Mouse (Mus musculus) gastrocnemius, postnatal 10 days (tissue): Measurements from ENCODE around the gene Lysmd4. TPM values are rescaled to one million over a fixed set of nuclear protein-coding genes. Genes with fewer than 3 reads are reported as not detected.

Experiments
- DNase-seq: peaks from one replicate; pipeline ENCODE4 v3.0.0; 2021; ENCODE audit warnings: mixed read lengths
- long read RNA-seq, 2 experiments: library from polyadenylated mRNA; stranded (forward); transcript quantifications; one replicate each; pipeline ENCODE4 v2.0.0; 2021
- total RNA-seq, 2 experiments: library from RNA; stranded (reverse); gene quantifications; 2 replicates each; pipeline ENCODE4 v1.2.3; 2021

Gene Lysmd4
- total RNA-seq = 10 to 100 TPM; 12.3 to 14.5 TPM
- long read RNA-seq, experiment 1, transcript Lysmd4-209 (3 exons, 2,110 nt) = minor isoform, 11 of 54 reads
- long read RNA-seq, experiment 1, transcript Lysmd4-201 (3 exons, 2,898 nt) = major isoform, 26 of 54 reads
- long read RNA-seq, experiment 1, partial matches to known transcripts = 11 of 54 reads
- long read RNA-seq, experiment 1, other reads (novel, unspliced or antisense) = 5 of 54 reads
- long read RNA-seq, experiment 2, transcript Lysmd4-209 (3 exons, 2,110 nt) = minor isoform, 7 of 46 reads
- long read RNA-seq, experiment 2, transcript Lysmd4-201 (3 exons, 2,898 nt) = major isoform, 16 of 46 reads
- long read RNA-seq, experiment 2, partial matches to known transcripts = 8 of 46 reads
- long read RNA-seq, experiment 2, other reads (novel, unspliced or antisense) = 11 of 46 reads

DNA sequence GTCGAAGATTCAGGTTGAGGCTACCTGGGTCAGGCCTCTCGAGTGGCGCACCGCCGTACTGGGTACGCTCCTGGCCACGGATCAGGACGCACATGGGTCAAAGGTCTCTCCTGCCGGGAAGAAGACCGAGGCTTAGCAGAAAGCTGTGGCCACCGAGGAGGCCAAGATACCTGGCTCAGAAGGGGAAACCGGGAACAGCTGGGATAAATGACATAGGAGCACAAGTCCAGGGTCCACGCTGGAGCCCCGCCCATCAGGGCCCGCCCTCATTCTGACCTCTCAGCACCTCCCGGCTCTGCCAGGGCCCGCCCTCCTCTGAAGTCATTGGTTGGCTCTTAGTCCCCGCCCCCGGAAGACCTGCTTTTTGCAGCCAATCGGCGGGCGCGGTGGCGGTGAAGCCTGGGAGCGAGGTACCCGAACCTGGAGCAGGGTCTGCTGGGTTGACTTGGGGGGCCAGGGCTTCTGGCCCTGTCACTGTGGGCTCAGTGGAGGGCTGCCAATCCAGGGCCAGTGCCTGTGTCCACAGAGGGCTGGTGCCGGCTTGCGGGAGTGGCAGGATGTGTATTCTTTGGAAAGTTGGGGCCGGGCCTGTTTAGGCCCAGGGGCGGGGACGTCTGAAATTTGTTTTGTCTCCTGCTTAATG, at the start of gene Lysmd4:
Gene Lysmd4 (plus strand): TSS at position 325 of the 643 bp plus-strand sequence.
- peak; percentile 98 for DNase-seq

DNA sequence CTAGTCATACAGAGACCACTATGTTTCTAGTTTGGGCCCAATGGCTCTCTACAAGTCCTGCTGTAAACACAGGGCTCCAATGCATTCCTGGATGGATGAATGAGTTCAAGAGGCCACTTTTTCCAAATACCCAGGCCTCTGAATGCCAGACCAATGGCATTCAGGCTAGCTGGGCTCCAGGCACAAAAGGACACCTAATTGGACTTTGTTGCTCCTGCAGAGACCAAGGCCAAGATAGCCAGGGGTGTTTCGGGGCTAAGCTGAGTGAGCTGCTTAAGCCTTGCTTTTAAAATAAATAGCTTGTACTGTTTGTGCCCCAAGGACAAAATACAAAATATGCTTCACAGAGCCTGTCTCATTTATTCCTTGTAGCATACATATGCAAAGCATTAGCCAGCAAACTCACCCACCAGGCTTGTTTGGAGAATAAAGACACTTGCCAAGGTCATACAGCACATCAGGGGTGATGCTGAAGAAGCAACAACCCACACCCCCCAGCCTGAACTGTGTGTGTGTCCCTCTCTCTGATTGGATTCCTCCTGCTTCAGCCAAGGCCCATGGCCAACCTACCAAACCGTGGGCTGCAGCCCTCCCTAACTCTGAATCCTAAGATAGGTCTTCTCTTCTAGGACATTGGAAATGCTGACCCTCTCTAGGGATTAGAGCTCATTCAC, 48.7 kb upstream of the Lysmd4 start:
- no peak for DNase-seq

DNA sequence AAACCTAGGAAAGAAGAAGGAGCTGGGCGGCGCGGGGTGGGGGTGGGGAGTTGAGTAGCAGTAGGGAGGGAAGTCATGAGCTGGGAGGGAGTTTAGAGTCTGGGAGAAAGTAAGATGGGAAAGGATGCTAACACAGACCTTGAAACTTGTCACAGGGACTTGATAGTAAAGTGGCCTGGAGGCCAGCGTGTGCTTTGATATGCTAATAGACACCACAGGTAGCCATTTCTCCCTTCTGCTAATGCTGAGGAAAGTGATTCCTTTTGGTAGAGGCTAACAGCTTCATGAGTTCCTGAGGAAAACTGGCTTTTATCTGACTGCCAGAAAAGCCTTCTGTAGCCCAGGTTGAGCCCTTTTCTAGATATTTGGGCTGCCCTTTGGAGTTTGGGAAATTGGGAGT, 38.6 kb upstream of the Lysmd4 start:
- no peak for DNase-seq

DNA sequence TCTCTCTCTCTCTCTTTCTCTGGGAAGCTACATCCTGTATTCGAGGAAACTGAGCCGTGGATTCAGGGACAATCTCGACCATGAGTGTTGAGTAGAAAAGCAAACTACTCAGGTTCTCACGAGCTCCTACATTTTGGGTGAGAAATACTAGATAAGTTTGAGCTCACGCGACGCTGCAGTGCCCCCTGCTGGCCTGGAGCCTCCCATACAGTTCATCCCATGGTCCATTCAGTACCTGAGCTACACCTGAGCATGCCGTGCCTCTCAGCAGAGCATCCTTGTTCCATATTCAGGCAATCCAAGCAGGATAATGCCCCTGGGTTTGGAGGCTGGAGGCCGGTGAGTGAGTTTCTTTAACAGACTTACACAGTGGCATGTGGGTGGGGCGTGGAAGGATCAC, 22.9 kb upstream of the Lysmd4 start:
- DNase-seq = peak; percentile 75

DNA sequence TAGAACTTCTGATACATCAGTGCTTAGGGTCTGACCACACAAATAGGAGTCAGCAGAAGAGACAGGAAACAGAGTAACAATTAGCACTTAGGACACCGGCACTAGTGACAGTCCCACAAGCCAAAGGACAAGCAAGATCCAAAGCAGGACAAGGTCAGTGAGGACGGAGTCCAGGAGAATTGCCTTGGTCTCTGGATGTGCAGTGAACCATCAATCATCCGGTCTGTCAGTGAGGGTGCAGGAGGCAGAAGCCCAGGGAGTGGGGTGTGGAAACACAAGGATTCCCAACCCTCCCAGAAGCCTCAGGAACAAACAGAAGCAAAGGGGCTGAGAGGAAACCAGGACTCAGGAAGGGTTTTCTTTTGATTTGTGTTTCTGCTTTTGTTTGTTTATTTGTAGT, 18.7 kb upstream of the Lysmd4 start:
- no peak for DNase-seq

DNA sequence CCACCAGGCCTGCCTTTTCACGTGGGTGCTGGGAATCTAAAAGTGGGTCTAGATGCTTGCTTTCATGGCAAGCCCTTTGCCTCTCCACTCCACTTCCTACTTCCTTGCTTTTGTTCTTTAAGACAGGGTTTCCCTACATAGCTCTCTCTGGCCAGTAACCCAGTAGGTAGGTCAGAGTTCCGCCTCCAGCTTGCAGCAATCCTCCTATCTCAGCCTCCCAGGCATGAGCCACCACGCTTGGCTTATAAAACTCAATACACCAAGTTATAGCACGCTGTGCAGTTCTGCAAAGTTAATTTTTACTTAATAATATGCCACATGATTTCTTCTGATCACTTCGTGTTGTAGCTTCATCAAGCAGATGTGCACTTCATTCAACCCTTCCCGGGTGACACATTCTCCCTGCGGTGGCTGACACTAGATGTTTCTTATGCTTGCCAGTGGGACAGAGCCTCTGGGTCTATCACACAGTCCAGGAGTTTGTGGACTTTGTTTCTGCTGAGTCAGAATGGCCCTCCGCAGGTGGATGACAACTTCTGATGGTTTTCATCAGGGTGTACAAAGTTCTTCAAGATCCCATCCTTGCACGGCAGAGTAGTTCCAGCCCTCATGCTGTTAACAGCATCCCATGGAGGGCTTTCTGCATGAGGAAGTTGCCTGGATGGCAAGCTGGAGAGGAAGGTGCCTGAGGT, 16.5 kb upstream of the Lysmd4 start:
- no peak for DNase-seq

DNA sequence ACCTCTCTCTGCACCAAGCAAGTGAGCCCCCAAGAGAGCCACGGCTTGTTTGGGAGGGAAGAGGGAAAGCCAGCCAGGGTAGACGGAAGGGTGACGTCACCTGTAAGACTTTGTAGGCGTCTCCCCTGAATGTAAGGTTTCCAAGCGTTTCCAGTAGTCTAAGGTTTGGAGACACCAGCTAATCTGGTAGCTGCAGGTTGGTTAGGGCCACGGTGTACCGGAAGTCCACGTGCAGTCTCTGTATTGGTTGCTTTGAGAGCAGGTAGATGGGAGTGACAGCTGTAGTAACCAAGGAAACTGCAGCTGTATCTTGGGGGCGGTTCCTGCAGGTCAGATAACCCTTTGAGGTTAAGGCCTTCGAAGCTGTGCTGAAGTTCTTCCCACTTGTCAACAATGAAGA, 15.8 kb upstream of the Lysmd4 start:
- no peak for DNase-seq

DNA sequence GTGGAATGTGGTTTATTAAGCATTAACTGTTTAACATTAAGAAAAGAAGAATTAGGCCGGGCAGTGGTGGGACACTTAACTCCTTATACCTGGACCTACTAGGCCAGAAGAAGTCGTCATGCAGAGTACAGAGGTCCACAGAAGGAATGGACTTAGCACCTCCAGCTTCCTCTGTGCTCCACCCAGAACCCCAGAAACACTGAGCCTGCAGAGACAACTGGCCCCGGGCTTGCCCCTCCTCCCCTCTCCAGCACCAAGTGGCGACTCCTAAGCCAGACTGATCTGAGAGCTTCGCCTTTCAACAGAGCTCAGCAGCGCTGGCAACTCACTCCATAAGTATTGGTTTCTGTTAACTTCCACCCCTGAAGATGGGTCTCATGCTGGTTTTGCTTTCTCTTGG, 14.6 kb upstream of the Lysmd4 start:
- no peak for DNase-seq

DNA sequence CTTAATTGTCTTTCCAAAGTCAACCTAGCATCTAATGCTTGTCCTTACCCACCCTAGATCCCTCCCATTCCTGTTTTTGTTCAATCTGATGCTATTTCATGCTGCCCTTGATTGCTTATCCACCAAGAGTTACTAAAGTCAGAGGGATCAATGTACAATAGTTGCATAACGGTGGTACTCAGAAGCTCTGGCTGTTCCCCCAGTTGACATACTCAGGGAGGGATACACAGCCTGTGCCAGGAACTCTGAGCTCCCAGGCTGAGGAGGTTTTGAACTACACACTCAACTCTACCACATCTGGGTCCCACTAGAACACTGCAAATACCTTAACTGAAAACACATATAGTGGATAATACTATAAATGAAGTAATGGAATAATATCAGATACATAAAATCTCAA, 14.0 kb upstream of the Lysmd4 start:
- no peak for DNase-seq

DNA sequence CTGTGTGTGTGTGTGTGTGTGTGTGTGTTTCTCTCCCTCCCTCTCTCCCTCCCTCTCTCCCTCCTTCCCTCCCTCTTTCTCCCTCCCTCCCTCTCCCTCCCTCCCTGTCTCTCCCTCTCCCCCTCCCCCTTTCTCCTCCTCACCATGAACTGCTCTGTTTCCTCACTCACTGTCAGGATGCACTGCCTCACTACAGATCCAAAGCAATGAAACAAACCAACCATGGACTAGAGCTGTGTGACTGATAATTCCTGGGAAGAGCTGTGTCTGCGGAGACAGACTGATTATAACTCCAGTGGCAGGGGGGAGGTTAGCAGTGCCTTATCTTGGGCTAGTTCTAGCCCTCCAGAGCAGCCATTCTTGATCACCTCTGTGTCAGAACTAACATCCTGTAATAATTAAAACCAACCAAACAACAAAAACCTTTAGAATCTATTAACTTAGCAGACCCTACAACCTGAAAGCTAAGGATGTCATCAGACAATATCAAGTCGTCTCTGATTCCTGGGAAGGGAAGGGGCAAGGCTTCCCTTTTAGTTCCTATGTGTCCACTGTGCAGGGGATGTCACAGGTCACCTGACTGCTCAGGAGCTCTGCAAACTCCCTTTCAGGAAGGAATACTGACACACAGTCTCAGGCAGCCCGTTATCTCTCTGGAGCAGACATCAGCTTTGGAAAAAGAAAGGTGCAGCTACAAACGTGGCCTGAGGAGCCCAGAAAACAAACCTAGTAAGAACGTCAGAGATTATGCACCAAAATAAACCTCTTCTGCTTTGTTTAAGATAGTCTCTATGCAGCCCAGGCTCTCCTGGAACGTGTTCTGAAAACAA, 12.1 kb upstream of the Lysmd4 start:
- DNase-seq = no peak

DNA sequence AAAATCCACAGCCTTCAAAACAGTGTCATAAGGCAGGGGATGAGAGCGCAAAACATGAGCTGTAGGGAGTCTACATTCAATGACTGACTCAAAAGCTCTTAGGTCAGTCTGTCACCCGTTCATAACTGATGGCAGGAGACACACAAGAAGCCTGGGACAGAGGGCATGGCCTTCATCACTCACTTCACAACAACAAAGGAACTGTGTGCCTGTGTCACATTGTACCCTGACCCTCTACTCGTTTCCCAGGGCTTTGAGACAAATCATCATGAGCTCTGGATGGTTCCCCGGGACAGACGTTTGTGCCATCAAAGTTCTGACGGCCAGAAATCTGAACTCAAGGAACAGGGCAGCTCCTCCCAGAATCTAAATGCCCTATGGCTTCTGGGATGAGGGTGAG, 11.0 kb upstream of the Lysmd4 start:
- DNase-seq = no peak

DNA sequence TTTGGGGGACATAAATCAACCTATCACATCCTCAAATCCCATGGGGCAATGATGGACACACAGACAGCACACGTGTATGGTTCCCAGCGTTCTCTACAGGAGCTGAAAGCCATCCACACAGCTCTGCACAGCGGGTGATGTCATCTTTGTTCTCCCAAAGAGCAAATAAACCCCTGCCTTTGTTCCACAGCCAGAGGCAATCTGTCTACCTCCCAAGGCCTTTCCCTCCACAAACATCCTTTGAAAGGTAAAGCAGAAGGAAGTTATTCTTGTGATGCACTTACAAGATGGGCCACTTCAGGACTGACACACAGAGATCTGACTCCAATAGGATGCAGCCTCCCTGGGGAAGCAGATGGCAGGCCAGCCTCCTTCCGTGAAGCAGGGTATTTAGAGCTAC, 10.4 kb upstream of the Lysmd4 start:
- no peak for DNase-seq

DNA sequence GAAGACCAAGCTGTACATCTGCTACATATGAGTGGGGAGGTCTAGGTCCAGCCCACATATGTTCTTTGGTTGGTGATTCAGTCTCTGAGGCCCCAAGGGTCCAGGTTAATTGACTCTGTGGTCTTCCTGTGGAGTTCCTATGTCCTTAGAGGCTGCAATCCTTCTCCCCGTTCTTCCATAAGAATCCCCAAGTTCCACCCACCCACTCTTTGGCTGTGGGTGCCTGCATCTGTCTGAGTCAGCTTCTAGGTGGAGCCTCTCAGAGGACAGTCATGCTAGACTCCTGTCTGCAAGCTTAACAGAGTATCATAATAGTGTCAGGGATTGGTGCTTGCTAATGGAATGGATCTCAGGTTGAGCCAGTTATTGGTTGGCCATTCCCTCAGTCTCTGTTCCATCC, 8.8 kb upstream of the Lysmd4 start:
- no peak for DNase-seq

DNA sequence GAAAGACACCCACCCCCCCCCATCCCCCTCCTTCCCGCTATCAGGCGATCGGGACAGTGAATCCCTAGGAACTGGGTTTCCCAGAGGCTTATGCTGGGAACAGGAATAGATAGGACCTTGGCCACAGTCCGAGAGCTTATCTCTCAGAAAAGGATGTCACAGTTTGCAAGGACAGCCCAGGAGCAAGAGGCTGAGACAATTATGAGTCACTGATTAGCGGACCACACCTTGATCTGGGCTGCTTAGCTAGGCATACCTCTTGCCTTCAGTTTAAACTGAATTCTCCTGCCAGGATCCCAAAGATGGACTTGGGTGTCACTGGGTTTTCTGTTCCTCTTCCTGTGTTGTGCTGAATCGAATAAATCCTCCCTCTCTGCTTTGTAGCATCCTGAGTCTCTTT, 6.0 kb upstream of the Lysmd4 start:
- no peak for DNase-seq

DNA sequence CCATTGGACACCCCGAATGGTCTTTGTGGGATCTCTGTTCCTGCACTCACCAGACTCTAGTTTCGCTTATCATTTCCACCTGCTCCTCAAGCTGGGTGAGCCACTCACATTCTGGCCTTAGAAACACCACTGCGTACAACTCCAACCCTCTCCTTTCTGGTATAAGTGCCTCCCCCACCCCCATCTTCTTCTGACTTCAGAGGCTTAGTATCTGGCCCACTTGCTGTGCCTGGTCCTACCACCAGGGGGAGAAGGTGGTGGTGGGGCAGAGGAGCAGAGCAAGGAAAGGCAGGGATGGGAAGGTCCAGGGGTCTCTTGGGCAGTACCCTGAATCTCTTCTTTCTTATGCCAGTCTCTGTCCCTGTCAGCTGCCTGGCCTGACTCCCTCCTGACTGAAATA, 5.3 kb upstream of the Lysmd4 start:
- peak; percentile 83 for DNase-seq

DNA sequence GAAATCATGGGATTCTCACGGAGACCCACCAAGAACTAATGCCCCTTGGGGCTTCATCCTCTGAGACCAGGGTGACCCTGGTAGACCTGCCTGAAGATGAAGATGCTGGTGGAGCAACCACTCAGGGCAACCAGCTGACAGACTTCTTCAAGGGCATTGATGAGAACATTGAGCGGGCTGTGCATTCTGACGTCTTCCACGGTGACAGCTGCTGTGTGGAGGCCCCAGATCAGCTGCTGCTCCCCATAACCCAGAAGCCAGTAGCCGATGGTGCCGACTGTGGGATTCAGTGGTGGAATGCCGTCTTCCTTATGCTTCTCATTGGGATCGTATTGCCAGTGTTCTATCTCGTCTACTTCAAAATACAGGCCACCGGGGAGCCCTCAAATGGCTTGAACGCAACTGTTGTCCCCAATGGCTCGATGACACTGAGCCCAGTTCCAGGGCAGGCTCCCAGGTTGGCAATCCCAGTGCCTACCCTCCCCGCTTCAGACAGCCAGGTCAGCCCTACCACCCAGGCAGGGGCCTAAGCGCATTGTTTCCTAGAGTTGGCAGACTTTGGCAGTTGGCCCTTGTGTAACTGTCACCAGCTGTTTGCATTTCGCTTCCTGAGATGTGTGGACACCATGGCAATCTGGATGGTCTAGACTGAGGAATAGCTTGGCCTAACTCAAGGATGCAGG, 3.7 kb downstream of the Lysmd4 start:
- no peak for DNase-seq

DNA sequence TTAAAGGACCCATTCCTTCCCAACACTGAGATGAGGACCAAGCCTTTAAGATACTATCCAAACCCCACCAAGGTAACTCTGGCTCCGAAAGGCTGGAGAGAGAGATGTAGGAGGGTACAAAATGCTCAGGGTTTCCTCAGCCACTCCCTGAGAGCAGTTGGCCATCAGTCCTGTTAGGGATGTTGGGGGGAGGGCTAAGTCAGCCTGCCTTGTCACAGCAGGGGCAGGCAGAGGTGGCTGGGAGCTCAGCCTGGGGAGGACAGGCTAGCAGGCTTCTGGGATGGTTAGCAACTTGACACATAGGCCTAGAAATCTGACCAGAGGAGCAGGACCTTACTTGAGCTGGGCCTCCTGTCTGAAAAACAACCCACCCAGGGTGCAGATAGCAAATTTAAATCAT, 5.2 kb downstream of the Lysmd4 start:
- DNase-seq = no peak

DNA sequence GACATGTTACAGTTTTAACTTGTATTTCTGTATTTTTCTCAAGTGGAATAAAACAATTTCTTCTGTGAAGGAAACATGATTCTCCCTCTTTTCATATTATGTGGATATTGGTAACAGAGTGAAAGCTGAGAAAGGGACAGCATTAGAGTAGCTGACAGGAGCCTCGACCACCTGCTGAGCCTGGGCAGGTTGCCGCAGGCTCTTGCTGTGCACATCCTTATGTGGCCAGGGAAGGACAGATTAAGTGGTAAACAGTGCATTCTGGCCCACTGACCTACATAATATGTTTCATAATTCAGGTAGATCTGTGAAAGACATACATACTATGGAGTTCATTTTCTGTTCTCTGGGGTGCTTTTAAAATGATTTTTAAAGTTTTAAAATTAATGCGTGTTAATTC, 6.0 kb downstream of the Lysmd4 start:
- no peak for DNase-seq

DNA sequence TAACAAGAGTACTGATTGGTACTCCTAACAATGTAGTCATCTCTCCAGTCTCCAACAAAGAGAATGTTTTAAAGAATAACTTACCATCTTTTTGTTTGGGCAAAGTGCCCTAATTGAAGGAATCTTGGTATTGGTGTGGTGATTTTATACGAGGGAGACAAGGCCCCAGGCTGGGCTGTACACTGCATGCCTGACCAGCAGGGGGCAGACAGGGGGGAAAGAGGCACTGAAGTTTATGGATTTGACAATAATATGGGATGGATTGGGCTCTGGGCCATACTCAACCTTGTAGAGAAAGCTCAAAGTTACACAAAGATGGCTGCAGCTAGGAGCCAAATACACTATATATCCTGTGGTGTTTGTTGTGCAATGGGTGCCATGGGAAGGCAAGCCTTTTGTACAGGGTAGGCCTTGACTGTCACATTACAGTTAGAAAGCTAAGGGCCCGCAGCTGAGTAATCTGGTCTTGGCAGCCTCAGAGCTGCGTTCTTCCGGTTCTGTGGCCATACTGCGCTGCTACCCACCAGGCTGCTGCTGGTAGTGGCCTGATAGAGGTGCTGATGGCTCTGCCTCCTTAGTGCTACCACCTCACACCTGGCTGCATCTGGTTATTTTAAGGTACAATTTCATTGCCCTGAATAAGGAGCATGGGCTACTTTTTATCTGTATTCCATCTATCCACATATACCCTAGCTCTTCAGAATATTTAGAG, 6.7 kb downstream of the Lysmd4 start:
- DNase-seq = peak; percentile 62

DNA sequence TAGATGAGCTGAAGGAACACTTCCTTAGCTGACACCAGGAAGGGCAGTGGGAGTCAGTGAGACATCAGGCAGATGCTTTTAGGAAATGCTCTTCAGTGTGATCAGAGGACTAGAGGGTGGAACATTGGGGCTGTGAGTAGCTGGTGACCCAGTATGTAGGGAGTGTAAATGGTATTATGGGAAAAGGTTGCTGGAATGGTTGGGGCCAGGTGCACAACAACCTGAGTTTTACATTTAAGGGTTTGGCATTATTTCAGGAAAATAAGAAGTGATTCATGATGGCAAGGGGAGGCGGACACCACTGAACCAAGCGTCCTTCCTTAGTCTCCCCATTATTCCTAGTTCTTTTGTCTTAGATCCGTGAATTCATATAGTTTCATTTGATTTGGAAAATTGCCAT, 7.4 kb downstream of the Lysmd4 start:
- no peak for DNase-seq

DNA sequence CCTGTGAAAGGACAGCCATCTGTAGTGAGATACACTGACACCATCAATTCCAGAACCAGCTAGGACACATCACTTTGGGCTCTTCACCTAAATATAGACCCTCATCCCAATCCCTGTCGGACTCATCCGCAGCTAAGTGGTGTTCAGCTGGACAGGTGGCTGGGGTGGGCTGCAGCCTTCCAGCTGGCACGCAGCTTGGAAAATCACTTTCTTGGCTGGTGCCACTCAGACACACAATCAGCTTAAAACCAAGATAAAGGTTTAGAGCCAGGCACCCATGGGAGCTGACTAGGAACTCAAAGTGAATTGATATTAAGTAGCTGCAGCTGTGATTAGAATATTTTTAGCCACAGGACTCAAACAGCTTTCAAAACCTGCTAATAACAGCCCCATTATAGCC, 7.9 kb downstream of the Lysmd4 start:
- peak; percentile 45 for DNase-seq
